Comparison of ENCODE assay signal across 7 mouse cellular contexts in genomic region chr12:70367326-70368248, GRCm38 (mm10). TPM values are rescaled to one million over a fixed set of nuclear protein-coding genes. Genes with fewer than 3 reads are reported as not detected.
DNase-seq lines count a peak whose midpoint lies in the region; ATAC-seq and TF ChIP-seq lines count a peak whose summit lies in the region.

No protein-coding gene starts in this region.

- no peak for TF ChIP-seq POLR2A in kidney, adult 2 months (IDR thresholded peaks at IDR 0.05; ENCODE audit: low read depth, low read length)

- H3K4me3 ChIP-seq in kidney, adult 2 months (ENCODE audit: insufficient read depth, low read depth, low read length) = no peak overlapping the region
- H3K4me3 ChIP-seq in neural tube, embryonic 14.5 days (ENCODE audit: low read depth, low read length) = peak overlapping the region; percentile 3; the same call in 1 of the 2 replicates

- H3K4me2 ChIP-seq in neural tube, embryonic 14.5 days (ENCODE audit: low read depth, low read length) = peak overlapping the region; percentile 35

- H3K9me3 ChIP-seq in neural tube, embryonic 14.5 days (ENCODE audit: control insufficient read depth, low read length) = no peaks in the 10 kb centered on the region

- no peak overlapping the region for H3K27ac ChIP-seq in kidney, adult 2 months (ENCODE audit: insufficient read depth, low read depth, low read length)
- H3K27ac ChIP-seq in neural tube, embryonic 14.5 days (ENCODE audit: low read depth, low read length) = peak overlapping the region; percentile 93

- intact Hi-C loops in left cerebral cortex, postnatal 4 days (cut with DNase I) = no loop called here

- no peaks in the 10 kb centered on the region for H3K27me3 ChIP-seq in kidney, adult 2 months (replicated peaks; ENCODE audit: control insufficient read depth, insufficient read depth, low read length)
- no peaks in the 10 kb centered on the region for H3K27me3 ChIP-seq in neural tube, embryonic 14.5 days (ENCODE audit: control insufficient read depth, insufficient read depth, low read length)

- no peaks in the 10 kb centered on the region for H3K36me3 ChIP-seq in kidney, adult 2 months (ENCODE audit: control insufficient read depth, insufficient read depth, low read length)
- no peaks in the 10 kb centered on the region for H3K36me3 ChIP-seq in neural tube, embryonic 14.5 days (ENCODE audit: control insufficient read depth, insufficient read depth, low read length)

- WGBS in kidney, adult 2 months = 39% methylated on average over 19 of the region's 19 CpGs
- 13% methylated on average over 19 of the region's 19 CpGs for WGBS in neural tube, embryonic 14.5 days

- TF ChIP-seq CTCF in kidney, adult 2 months (conservative IDR thresholded peaks at IDR 0.05; ENCODE audit: insufficient read depth, insufficient read length, low read depth, low read length) = no peak

- no peaks in the 10 kb centered on the region for H3K4me1 ChIP-seq in kidney, adult 2 months (ENCODE audit: control insufficient read depth, insufficient read depth, low read length)
- 0 out of 2 replicates have a peak, but pooled peaks cover 2% of the 10 kb centered on the region for H3K4me1 ChIP-seq in neural tube, embryonic 14.5 days (ENCODE audit: control insufficient read depth, insufficient read depth, low read length)

- H3K9ac ChIP-seq in neural tube, embryonic 14.5 days (replicated peaks; ENCODE audit: low read depth, low read length) = peak overlapping the region; percentile 2; the same call in 1 of the 2 replicates

- peak; percentile 8 for DNase-seq in adrenal gland, adult 8-10 months
- DNase-seq in cerebellum, postnatal 14 days = peak; percentile 71 to 72
- peak; percentile 72 to 82 for DNase-seq in frontal cortex, postnatal 14 days (ENCODE audit: low spot score in 2 of 2)
- DNase-seq in kidney, adult 2 months = peak; percentile 44
- peak; percentile 85 for DNase-seq in left cerebral cortex, postnatal 4 days

- ATAC-seq in neural tube, embryonic 14.5 days (ENCODE audit: low read depth) = peak; percentile 99
- no peak for ATAC-seq in inflammation-experienced regulatory T-cells, adult 6 months

RNA-seq across cellular contexts. Expression of gene Trim9, which starts 20.2 kb away (rescaled TPM):
- total RNA-seq in adrenal gland, adult 8-10 months (2022) = 1 to 10 TPM; 1.8 to 3.4 (median 3.1) TPM
- polyA plus RNA-seq in kidney, adult 2 months (2012; rRNA removed) = 0.15 and 0.19 TPM in 2 replicates
- total RNA-seq in left cerebral cortex, postnatal 4 days (2021) = 100 to 1,000 TPM; 210 to 227 TPM
- 96.4 and 106 TPM in 2 replicates for polyA plus RNA-seq in neural tube, embryonic 14.5 days (2014; fragmentation: Nextera tagmentation; extraction: Ambion mirVana)
- not detected for polyA plus RNA-seq in inflammation-experienced regulatory T-cells, adult 6 months (2017; shearing (Covaris generic))

Comparison
In these comparisons a context has a peak if more than half of its experiments do, and no peak if none do; other contexts are left out.
1. DNase-seq: peak in every context shown above with its lines; median percentile 85 in left cerebral cortex, postnatal 4 days; 77 in frontal cortex, postnatal 14 days; 72 in cerebellum, postnatal 14 days; 44 in kidney, adult 2 months; 8 in adrenal gland, adult 8-10 months.
2. RNA of gene Trim9, which starts 20.2 kb away (polyA plus RNA-seq): 96.4 to 106 TPM in neural tube, embryonic 14.5 days; 0.15 to 0.19 TPM in kidney, adult 2 months and not detected in inflammation-experienced regulatory T-cells, adult 6 months; every median in the first group is over 10 times any median in the second.